8 mouse cellular contexts compared by ENCODE assay signal in the genomic region with DNA sequence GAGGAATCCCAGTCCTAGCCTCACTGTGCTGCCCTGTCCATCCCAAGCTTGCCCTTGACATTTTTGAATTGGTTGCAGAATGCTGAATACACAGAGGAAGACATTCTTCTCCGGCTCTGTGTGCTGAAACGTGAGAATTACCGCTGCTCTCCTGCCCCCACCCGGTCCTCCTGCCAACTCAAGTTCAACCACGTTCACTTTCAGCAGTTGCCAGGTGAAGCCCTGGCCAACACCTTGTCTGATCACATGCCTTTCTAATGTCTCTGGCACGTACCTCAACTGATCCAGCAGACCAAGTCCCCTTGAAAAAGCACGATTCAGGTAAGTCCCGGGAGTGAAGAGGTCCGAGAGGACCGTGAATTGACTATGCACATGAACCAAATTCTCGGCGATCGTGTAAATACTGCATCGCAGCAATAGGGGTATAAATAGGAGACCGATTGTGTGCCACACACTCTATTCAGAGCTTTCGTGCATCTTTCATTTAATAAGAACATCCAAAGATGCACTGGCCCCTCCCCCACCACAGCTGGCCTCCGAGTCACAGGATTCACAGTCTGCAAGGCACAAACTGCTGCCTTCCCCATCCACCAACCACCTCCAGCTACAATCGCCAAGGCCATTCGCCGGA. TPM values are rescaled to one million over a fixed set of nuclear protein-coding genes. Genes with fewer than 3 reads are reported as not detected.
A peak's percentile ranks its signal among the peaks of the same experiment; 100 is the strongest.
DNase-seq lines count a peak whose midpoint lies in the region; ATAC-seq and TF ChIP-seq lines count a peak whose summit lies in the region.

No protein-coding gene starts in this region.

- peak overlapping the region; percentile 97; the same call in 1 of the 2 replicates for H3K4me2 ChIP-seq in limb, embryonic 13.5 days (replicated peaks)
- H3K4me2 ChIP-seq in hindbrain, embryonic 11.5 days (replicated peaks; ENCODE audit: low read depth, low read length): peak overlapping the region; percentile 81

- peaks cover 57% of the 10 kb centered on the region for H3K4me1 ChIP-seq in limb, embryonic 13.5 days
- H3K4me1 ChIP-seq in limb, embryonic 10.5 days: peaks cover 45% of the 10 kb centered on the region
- H3K4me1 ChIP-seq in hindbrain, embryonic 11.5 days (replicated peaks; ENCODE audit: control insufficient read depth, insufficient read depth, low read length): peaks cover 2% of the 10 kb centered on the region; the same call in 1 of the 2 replicates
- peaks cover 61% of the 10 kb centered on the region for H3K4me1 ChIP-seq in thymus, adult 2 months (replicated peaks; ENCODE audit: control insufficient read depth, insufficient read depth, low read length)

- no peak overlapping the region for H3K27ac ChIP-seq in limb, embryonic 13.5 days
- no peak overlapping the region for H3K27ac ChIP-seq in limb, embryonic 10.5 days
- H3K27ac ChIP-seq in hindbrain, embryonic 11.5 days (ENCODE audit: low read depth, low read length): peak overlapping the region; percentile 68; the same call in 1 of the 2 replicates
- H3K27ac ChIP-seq in thymus, adult 2 months (ENCODE audit: control insufficient read depth, insufficient read depth, low read length): peak overlapping the region; percentile 65

- H3K27me3 ChIP-seq in limb, embryonic 13.5 days: no peaks in the 10 kb centered on the region; the same call in 1 of the 2 replicates
- peaks cover 18% of the 10 kb centered on the region for H3K27me3 ChIP-seq in limb, embryonic 10.5 days (ENCODE audit: low read depth, poor library complexity, severe bottlenecking)
- no peaks in the 10 kb centered on the region for H3K27me3 ChIP-seq in hindbrain, embryonic 11.5 days (ENCODE audit: control insufficient read depth, insufficient read depth, low read length)
- H3K27me3 ChIP-seq in thymus, adult 2 months (ENCODE audit: control insufficient read depth, insufficient read depth, low read length): no peaks in the 10 kb centered on the region

- no peak for DNase-seq in limb, embryonic 10.5 days (ENCODE audit: low spot score)
- DNase-seq in cerebellum, adult 9-11 months: peak; percentile 73
- DNase-seq in hindbrain, embryonic 11.5 days (ENCODE audit: low spot score): peak; percentile 54
- peak; percentile 22 for DNase-seq in lung, postnatal 14 days
- peak; percentile 55 for DNase-seq in thymus, adult 2 months
- DNase-seq in ovary, postnatal 36 days (ENCODE audit: low spot score): no peak
- DNase-seq in embryo, embryonic 10.5 days (ENCODE audit: low spot score): no peak

- no peaks in the 10 kb centered on the region for H3K9me3 ChIP-seq in limb, embryonic 13.5 days
- no peaks in the 10 kb centered on the region for H3K9me3 ChIP-seq in limb, embryonic 10.5 days (replicated peaks)
- H3K9me3 ChIP-seq in hindbrain, embryonic 11.5 days (ENCODE audit: control insufficient read depth, low read length): no peaks in the 10 kb centered on the region

- no peak overlapping the region for H3K9ac ChIP-seq in limb, embryonic 13.5 days
- no peak overlapping the region for H3K9ac ChIP-seq in hindbrain, embryonic 11.5 days (ENCODE audit: low read depth, low read length)

- H3K36me3 ChIP-seq in limb, embryonic 13.5 days: no peaks in the 10 kb centered on the region
- no peaks in the 10 kb centered on the region for H3K36me3 ChIP-seq in limb, embryonic 10.5 days
- H3K36me3 ChIP-seq in hindbrain, embryonic 11.5 days (ENCODE audit: control insufficient read depth, insufficient read depth, low read length): no peaks in the 10 kb centered on the region
- H3K36me3 ChIP-seq in thymus, adult 2 months (ENCODE audit: control insufficient read depth, insufficient read depth, low read length): no peaks in the 10 kb centered on the region

- no peak overlapping the region for H3K4me3 ChIP-seq in limb, embryonic 13.5 days
- no peak overlapping the region for H3K4me3 ChIP-seq in limb, embryonic 10.5 days
- no peak overlapping the region for H3K4me3 ChIP-seq in hindbrain, embryonic 11.5 days (ENCODE audit: low read depth, low read length)
- peak overlapping the region; percentile 91 for H3K4me3 ChIP-seq in thymus, adult 2 months (ENCODE audit: control insufficient read depth, insufficient read depth, low read length)

- TF ChIP-seq CTCF in thymus, adult 2 months (IDR thresholded peaks at IDR 0.05; ENCODE audit: borderline replicate concordance, control insufficient read depth, extremely low read depth, insufficient read depth, low read length, poor library complexity): no peak

- 83% methylated on average over 20 of the region's 20 CpGs for WGBS in limb, embryonic 13.5 days
- WGBS in limb, embryonic 10.5 days: 88% methylated on average over 20 of the region's 20 CpGs
- WGBS in hindbrain, embryonic 11.5 days: 68% methylated on average over 20 of the region's 20 CpGs
- 47% methylated on average over 20 of the region's 20 CpGs for WGBS in thymus, adult 2 months

- ATAC-seq in limb, embryonic 13.5 days (ENCODE audit: low FRiP score, low read depth): no peak
- no peak for ATAC-seq in hindbrain, embryonic 11.5 days (ENCODE audit: low FRiP score)

- TF ChIP-seq POLR2A in thymus, adult 2 months (IDR thresholded peaks at IDR 0.05; ENCODE audit: control insufficient read depth, extremely low read depth, insufficient read depth, low read length, poor library complexity): no peak

RNA-seq across cellular contexts. Expression of gene Cyfip2, which starts 3.4 kb away (rescaled TPM):
- 11.0 and 14.1 TPM in 2 replicates for polyA plus RNA-seq in limb, embryonic 13.5 days (2015; fragmentation: Nextera tagmentation; extraction: Ambion mirVana)
- 9.7 and 14.7 TPM in 2 replicates for polyA plus RNA-seq in limb, embryonic 10.5 days (2016; fragmentation: Nextera tagmentation; extraction: Ambion mirVana)
- 56.7 and 60.0 TPM in 2 replicates for polyA plus RNA-seq in hindbrain, embryonic 11.5 days (2014; fragmentation: Nextera tagmentation; extraction: Ambion mirVana)
- 85.4 and 114 TPM in 2 replicates for polyA plus RNA-seq in thymus, adult 2 months (2012; rRNA removed)

Comparison
In these comparisons a context has a peak if more than half of its experiments do, and no peak if none do; other contexts are left out.
1. H3K27ac ChIP-seq: peak in hindbrain, embryonic 11.5 days (single experiment) and thymus, adult 2 months (single experiment); none in limb, embryonic 13.5 days (single experiment) and limb, embryonic 10.5 days (single experiment).
2. DNase-seq: peak in cerebellum, adult 9-11 months (single experiment), hindbrain, embryonic 11.5 days (single experiment), lung, postnatal 14 days (single experiment) and thymus, adult 2 months (single experiment); none in limb, embryonic 10.5 days (single experiment), ovary, postnatal 36 days (single experiment) and embryo, embryonic 10.5 days (single experiment).